Mouse (Mus musculus): ENCODE data around the gene Klc1. TPM values are rescaled to one million over a fixed set of nuclear protein-coding genes. Genes with fewer than 3 reads are reported as not detected.

The Klc1 gene
- polyA plus RNA-seq, 1 experiment from 2014 or later, result 95.5 TPM

- Histone ChIP-seq H3K27ac (replicated peaks; ENCODE audit: low read depth, low read length) (no peak overlapping the region), H3K4me1 (ENCODE audit: control insufficient read depth, insufficient read depth, low read length) (no peaks in the 10 kb centered on the region), H3K9me3 (ENCODE audit: control insufficient read depth, low read length) (no peaks in the 10 kb centered on the region), H3K4me2 (ENCODE audit: low read depth, severe bottlenecking) (no peak overlapping the region), H3K27me3 (ENCODE audit: control insufficient read depth, insufficient read depth, low read length) (no peaks in the 10 kb centered on the region), H3K4me3 (ENCODE audit: low read depth, low read length) (no peak overlapping the region), H3K9ac (ENCODE audit: low read length) (no peak overlapping the region), H3K36me3 (ENCODE audit: control insufficient read depth, insufficient read depth, low read length) (peaks cover 44% of the 10 kb centered on the region)
- 93% methylated on average over 13 of the region's 13 CpGs for WGBS
- ATAC-seq (ENCODE audit: insufficient number of reproducible peaks, low FRiP score, low TSS enrichment, low read depth), result no peak
- DNase-seq (ENCODE audit: low spot score), result no peak
These were observed 32.9 kb downstream of the Klc1 start for GRCm38 (mm10) chr12:111791474-111792104.

GRCm38 (mm10) chr12:111794102-111794501 is 35.5 kb downstream of the Klc1 start:
- ATAC-seq (ENCODE audit: insufficient number of reproducible peaks, low FRiP score, low TSS enrichment, low read depth) (no peak), DNase-seq (ENCODE audit: low spot score) (no peak)
- no peak overlapping the region for H3K9ac ChIP-seq (ENCODE audit: low read length)
- no peak overlapping the region for H3K27ac ChIP-seq (replicated peaks; ENCODE audit: low read depth, low read length)
- H3K9me3 ChIP-seq (ENCODE audit: control insufficient read depth, low read length), result no peaks in the 10 kb centered on the region
- WGBS, result 75% methylated on average over 22 of the region's 22 CpGs
- no peaks in the 10 kb centered on the region for H3K27me3 ChIP-seq (ENCODE audit: control insufficient read depth, insufficient read depth, low read length)
- no peaks in the 10 kb centered on the region for H3K4me1 ChIP-seq (ENCODE audit: control insufficient read depth, insufficient read depth, low read length)
- no peak overlapping the region for H3K4me2 ChIP-seq (ENCODE audit: low read depth, severe bottlenecking)
- peaks cover 36% of the 10 kb centered on the region for H3K36me3 ChIP-seq (ENCODE audit: control insufficient read depth, insufficient read depth, low read length)
- no peak overlapping the region for H3K4me3 ChIP-seq (ENCODE audit: low read depth, low read length)

- H3K4me3 ChIP-seq (ENCODE audit: low read depth, low read length), result no peak overlapping the region
- H3K36me3 ChIP-seq (ENCODE audit: control insufficient read depth, insufficient read depth, low read length), result peaks cover 38% of the 10 kb centered on the region
- DNase-seq (ENCODE audit: low spot score), result no peak
- no peak overlapping the region for H3K9ac ChIP-seq (ENCODE audit: low read length)
- H3K4me2 ChIP-seq (ENCODE audit: low read depth, severe bottlenecking), result no peak overlapping the region
- ATAC-seq (ENCODE audit: insufficient number of reproducible peaks, low FRiP score, low TSS enrichment, low read depth), result no peak
- H3K9me3 ChIP-seq (ENCODE audit: control insufficient read depth, low read length), result no peaks in the 10 kb centered on the region
- no peaks in the 10 kb centered on the region for H3K4me1 ChIP-seq (ENCODE audit: control insufficient read depth, insufficient read depth, low read length)
- no peak overlapping the region for H3K27ac ChIP-seq (replicated peaks; ENCODE audit: low read depth, low read length)
- 93% methylated on average over 18 of the region's 18 CpGs for WGBS
- H3K27me3 ChIP-seq (ENCODE audit: control insufficient read depth, insufficient read depth, low read length), result no peaks in the 10 kb centered on the region
These were observed 36.0 kb downstream of the Klc1 start for GRCm38 (mm10) chr12:111794526-111795179.

GRCm38 (mm10) chr12:111795180-111795895 is 36.7 kb downstream of the Klc1 start:
- no peak for ATAC-seq (ENCODE audit: insufficient number of reproducible peaks, low FRiP score, low TSS enrichment, low read depth)
- WGBS, result 93% methylated on average over 28 of the region's 28 CpGs
- H3K9me3 ChIP-seq (ENCODE audit: control insufficient read depth, low read length), result no peaks in the 10 kb centered on the region
- H3K27me3 ChIP-seq (ENCODE audit: control insufficient read depth, insufficient read depth, low read length), result no peaks in the 10 kb centered on the region
- DNase-seq (ENCODE audit: low spot score), result no peak
- no peaks in the 10 kb centered on the region for H3K4me1 ChIP-seq (ENCODE audit: control insufficient read depth, insufficient read depth, low read length)
- peaks cover 31% of the 10 kb centered on the region; the same call in 1 of the 2 replicates for H3K36me3 ChIP-seq (ENCODE audit: control insufficient read depth, insufficient read depth, low read length)
- no peak overlapping the region for H3K27ac ChIP-seq (replicated peaks; ENCODE audit: low read depth, low read length)
- H3K4me3 ChIP-seq (ENCODE audit: low read depth, low read length), result no peak overlapping the region
- no peak overlapping the region for H3K9ac ChIP-seq (ENCODE audit: low read length)
- no peak overlapping the region for H3K4me2 ChIP-seq (ENCODE audit: low read depth, severe bottlenecking)

- Histone ChIP-seq H3K4me1 (ENCODE audit: control insufficient read depth, insufficient read depth, low read length) (no peaks in the 10 kb centered on the region), H3K4me2 (ENCODE audit: low read depth, severe bottlenecking) (no peak overlapping the region), H3K27me3 (ENCODE audit: control insufficient read depth, insufficient read depth, low read length) (no peaks in the 10 kb centered on the region), H3K4me3 (ENCODE audit: low read depth, low read length) (no peak overlapping the region), H3K9ac (ENCODE audit: low read length) (no peak overlapping the region), H3K36me3 (ENCODE audit: control insufficient read depth, insufficient read depth, low read length) (peaks cover 28% of the 10 kb centered on the region; the same call in 1 of the 2 replicates), H3K27ac (replicated peaks; ENCODE audit: low read depth, low read length) (no peak overlapping the region), H3K9me3 (ENCODE audit: control insufficient read depth, low read length) (no peaks in the 10 kb centered on the region)
- ATAC-seq (ENCODE audit: insufficient number of reproducible peaks, low FRiP score, low TSS enrichment, low read depth) (no peak), DNase-seq (ENCODE audit: low spot score) (no peak)
- WGBS, result 88% methylated on average over 8 of the region's 8 CpGs
These were observed 38.6 kb downstream of the Klc1 start for GRCm38 (mm10) chr12:111797251-111797650.

- Histone ChIP-seq H3K27ac (replicated peaks; ENCODE audit: low read depth, low read length) (no peak overlapping the region), H3K9me3 (ENCODE audit: control insufficient read depth, low read length) (no peaks in the 10 kb centered on the region), H3K36me3 (ENCODE audit: control insufficient read depth, insufficient read depth, low read length) (peaks cover 29% of the 10 kb centered on the region; the same call in 1 of the 2 replicates), H3K4me1 (ENCODE audit: control insufficient read depth, insufficient read depth, low read length) (no peaks in the 10 kb centered on the region), H3K9ac (ENCODE audit: low read length) (no peak overlapping the region), H3K27me3 (ENCODE audit: control insufficient read depth, insufficient read depth, low read length) (no peaks in the 10 kb centered on the region), H3K4me2 (ENCODE audit: low read depth, severe bottlenecking) (no peak overlapping the region), H3K4me3 (ENCODE audit: low read depth, low read length) (no peak overlapping the region)
- ATAC-seq (ENCODE audit: insufficient number of reproducible peaks, low FRiP score, low TSS enrichment, low read depth) (no peak), DNase-seq (ENCODE audit: low spot score) (no peak)
- WGBS, result 95% methylated on average over 13 of the region's 13 CpGs
These were observed 39.8 kb downstream of the Klc1 start for GRCm38 (mm10) chr12:111798493-111798892.

GRCm38 (mm10) chr12:111800459-111801183 is 42.0 kb downstream of the Klc1 start:
- ATAC-seq (ENCODE audit: insufficient number of reproducible peaks, low FRiP score, low TSS enrichment, low read depth) (no peak), DNase-seq (ENCODE audit: low spot score) (no peak)
- Histone ChIP-seq H3K27ac (replicated peaks; ENCODE audit: low read depth, low read length) (no peak overlapping the region; the same call in 1 of the 2 replicates), H3K36me3 (ENCODE audit: control insufficient read depth, insufficient read depth, low read length) (peaks cover 31% of the 10 kb centered on the region), H3K4me1 (ENCODE audit: control insufficient read depth, insufficient read depth, low read length) (no peaks in the 10 kb centered on the region), H3K9me3 (ENCODE audit: control insufficient read depth, low read length) (no peaks in the 10 kb centered on the region), H3K4me2 (ENCODE audit: low read depth, severe bottlenecking) (no peak overlapping the region), H3K4me3 (ENCODE audit: low read depth, low read length) (no peak overlapping the region), H3K27me3 (ENCODE audit: control insufficient read depth, insufficient read depth, low read length) (no peaks in the 10 kb centered on the region), H3K9ac (ENCODE audit: low read length) (no peak overlapping the region)
- WGBS, result 78% methylated on average over 10 of the region's 10 CpGs

- Histone ChIP-seq H3K4me1 (ENCODE audit: control insufficient read depth, insufficient read depth, low read length) (no peaks in the 10 kb centered on the region), H3K27ac (replicated peaks; ENCODE audit: low read depth, low read length) (no peak overlapping the region), H3K4me2 (ENCODE audit: low read depth, severe bottlenecking) (no peak overlapping the region), H3K27me3 (ENCODE audit: control insufficient read depth, insufficient read depth, low read length) (no peaks in the 10 kb centered on the region), H3K36me3 (ENCODE audit: control insufficient read depth, insufficient read depth, low read length) (peaks cover 28% of the 10 kb centered on the region), H3K9me3 (ENCODE audit: control insufficient read depth, low read length) (no peaks in the 10 kb centered on the region), H3K9ac (ENCODE audit: low read length) (no peak overlapping the region), H3K4me3 (ENCODE audit: low read depth, low read length) (no peak overlapping the region)
- WGBS, result 86% methylated on average over 5 of the region's 5 CpGs
- no peak for ATAC-seq (ENCODE audit: insufficient number of reproducible peaks, low FRiP score, low TSS enrichment, low read depth)
- DNase-seq (ENCODE audit: low spot score), result no peak
These were observed 44.9 kb downstream of the Klc1 start for GRCm38 (mm10) chr12:111803538-111803937.

Measured in limb, embryonic 11.5 days (tissue).